Mouse (Mus musculus): ENCODE data around the gene Sox15. TPM values are rescaled to one million over a fixed set of nuclear protein-coding genes. Genes with fewer than 3 reads are reported as not detected.
A peak's percentile ranks its signal among the peaks of the same experiment; 100 is the strongest.
"Not testable (repeated sequence)": the region's sequence is repeated elsewhere in the genome, so short reads cannot be mapped to it uniquely, and the experiment has no call there.

The Sox15 gene
- polyA plus RNA-seq, 1 experiment: 0.24 TPM

- H3K27ac ChIP-seq (ENCODE audit: control insufficient read depth, insufficient read depth, low read length): no peak within 1 kb of the TSS
- no peak for DNase-seq
- H3K4me1 ChIP-seq (replicated peaks; ENCODE audit: control insufficient read depth, insufficient read depth, low read length): no peaks in the 10 kb centered on the region
- no peaks in the 10 kb centered on the region; the same call in 1 of the 2 replicates for H3K27me3 ChIP-seq (ENCODE audit: control insufficient read depth, insufficient read depth, low read length)
- WGBS: 30% methylated on average over 20 of the region's 20 CpGs
- H3K4me3 ChIP-seq (ENCODE audit: control insufficient read depth, insufficient read depth, low read length): peak within 1 kb of the TSS; percentile 9; the same call in 1 of the 2 replicates
- H3K36me3 ChIP-seq (ENCODE audit: control insufficient read depth, insufficient read depth, low read length): no peaks in the 10 kb centered on the region
- no peak for TF ChIP-seq POLR2A (IDR thresholded peaks at IDR 0.05; ENCODE audit: control insufficient read depth, extremely low read depth, insufficient read depth, low read length, poor library complexity)
- TF ChIP-seq CTCF (IDR thresholded peaks at IDR 0.05; ENCODE audit: borderline replicate concordance, control insufficient read depth, extremely low read depth, insufficient read depth, low read length, poor library complexity): no peak
Observed at GRCm38 (mm10) chr11:69621571-69622268, 33.4 kb upstream of the Sox15 start, which contains the start of gene Sat2. Gene Sat2 (plus strand): TSS chr11:69622024.

DNA sequence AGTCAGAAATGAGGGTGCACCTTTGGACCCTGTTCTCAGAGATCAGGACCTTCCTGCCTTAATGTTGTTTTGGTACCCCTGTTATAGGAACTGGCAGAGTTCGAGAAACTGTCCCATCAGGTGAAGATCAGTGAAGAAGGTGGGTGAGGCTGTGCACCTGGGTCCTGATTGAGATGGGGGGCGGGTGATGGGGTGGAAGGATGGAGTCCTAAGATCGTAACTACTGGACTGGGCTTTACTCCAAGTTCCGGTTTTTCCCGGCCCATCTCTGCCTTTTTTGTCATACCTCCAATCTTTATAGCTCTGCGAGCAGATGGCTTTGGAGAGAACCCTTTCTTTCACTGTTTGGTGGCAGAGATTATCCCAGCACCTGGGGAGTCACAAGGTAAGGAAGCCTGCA, 32.7 kb upstream of the Sox15 start:
- WGBS: 62% methylated on average over 6 of the region's 6 CpGs
- H3K4me1 ChIP-seq (replicated peaks; ENCODE audit: control insufficient read depth, insufficient read depth, low read length): no peaks in the 10 kb centered on the region
- DNase-seq: no peak
- TF ChIP-seq POLR2A (IDR thresholded peaks at IDR 0.05; ENCODE audit: control insufficient read depth, extremely low read depth, insufficient read depth, low read length, poor library complexity) (no peak), CTCF (IDR thresholded peaks at IDR 0.05; ENCODE audit: borderline replicate concordance, control insufficient read depth, extremely low read depth, insufficient read depth, low read length, poor library complexity) (no peak)
- no peaks in the 10 kb centered on the region; the same call in 1 of the 2 replicates for H3K27me3 ChIP-seq (ENCODE audit: control insufficient read depth, insufficient read depth, low read length)
- no peak overlapping the region for H3K4me3 ChIP-seq (ENCODE audit: control insufficient read depth, insufficient read depth, low read length)
- H3K36me3 ChIP-seq (ENCODE audit: control insufficient read depth, insufficient read depth, low read length): no peaks in the 10 kb centered on the region
- H3K27ac ChIP-seq (ENCODE audit: control insufficient read depth, insufficient read depth, low read length): no peak overlapping the region

DNA sequence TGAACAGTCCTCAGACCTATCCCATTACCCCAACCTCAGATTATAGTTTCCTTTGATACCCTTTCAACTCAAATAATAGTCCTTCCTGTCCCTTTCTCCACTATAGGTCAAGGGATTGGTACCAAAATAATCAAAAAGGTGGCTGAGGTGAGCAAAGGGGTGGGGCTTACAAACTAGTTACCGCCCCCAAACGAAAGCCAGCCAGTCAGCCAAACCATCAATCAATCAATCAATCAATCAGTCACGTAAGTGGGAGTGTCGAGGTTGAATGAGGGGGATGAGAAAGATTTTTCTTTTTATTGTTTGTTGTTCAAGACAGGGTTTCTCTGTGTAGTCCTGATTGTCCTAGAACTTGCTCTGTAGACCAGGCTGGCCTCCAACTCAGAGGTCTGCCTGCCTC, 32.1 kb upstream of the Sox15 start:
- 89% methylated on average over 4 of the region's 4 CpGs for WGBS
- Histone ChIP-seq H3K36me3 (ENCODE audit: control insufficient read depth, insufficient read depth, low read length) (no peaks in the 10 kb centered on the region), H3K4me1 (replicated peaks; ENCODE audit: control insufficient read depth, insufficient read depth, low read length) (no peaks in the 10 kb centered on the region), H3K4me3 (ENCODE audit: control insufficient read depth, insufficient read depth, low read length) (no peak overlapping the region), H3K27me3 (ENCODE audit: control insufficient read depth, insufficient read depth, low read length) (no peaks in the 10 kb centered on the region; the same call in 1 of the 2 replicates), H3K27ac (ENCODE audit: control insufficient read depth, insufficient read depth, low read length) (no peak overlapping the region)
- no peak for DNase-seq
- TF ChIP-seq CTCF (IDR thresholded peaks at IDR 0.05; ENCODE audit: borderline replicate concordance, control insufficient read depth, extremely low read depth, insufficient read depth, low read length, poor library complexity) (no peak), POLR2A (IDR thresholded peaks at IDR 0.05; ENCODE audit: control insufficient read depth, extremely low read depth, insufficient read depth, low read length, poor library complexity) (no peak)

DNA sequence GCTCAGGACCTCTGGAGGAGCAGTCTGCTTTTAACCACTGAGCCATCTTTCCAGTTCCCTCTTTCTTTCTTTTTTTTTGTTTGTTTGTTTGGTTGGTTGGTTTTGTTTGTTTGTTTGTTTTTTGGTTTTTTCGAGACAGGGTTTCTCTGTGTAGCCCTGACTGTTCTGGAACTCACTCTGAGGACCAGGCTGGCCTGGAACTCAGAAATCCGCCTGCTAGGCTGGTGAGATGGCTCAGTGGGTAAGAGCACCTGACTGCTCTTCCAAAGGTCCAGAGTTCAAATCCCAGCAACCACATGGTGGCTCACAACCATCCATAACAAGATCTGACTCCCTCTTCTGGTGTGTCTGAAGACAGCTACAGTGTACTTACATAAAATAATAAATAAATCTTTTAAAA, 30.8 kb upstream of the Sox15 start:
- DNase-seq; H3K27ac ChIP-seq (ENCODE audit: control insufficient read depth, insufficient read depth, low read length): not testable (repeated sequence)
- 87% methylated on average over 2 of the region's 2 CpGs for WGBS

GRCm38 (mm10) chr11:69628286-69628685, 26.8 kb upstream of the Sox15 start:
- Histone ChIP-seq H3K4me3 (ENCODE audit: control insufficient read depth, insufficient read depth, low read length) (no peak overlapping the region), H3K36me3 (ENCODE audit: control insufficient read depth, insufficient read depth, low read length) (no peaks in the 10 kb centered on the region), H3K27me3 (ENCODE audit: control insufficient read depth, insufficient read depth, low read length) (no peaks in the 10 kb centered on the region), H3K27ac (ENCODE audit: control insufficient read depth, insufficient read depth, low read length) (no peak overlapping the region), H3K4me1 (replicated peaks; ENCODE audit: control insufficient read depth, insufficient read depth, low read length) (no peaks in the 10 kb centered on the region)
- 45% methylated on average over 6 of the region's 6 CpGs for WGBS
- TF ChIP-seq POLR2A (IDR thresholded peaks at IDR 0.05; ENCODE audit: control insufficient read depth, extremely low read depth, insufficient read depth, low read length, poor library complexity): no peak
- peak; percentile 68; the same call in 1 of the 2 replicates for TF ChIP-seq CTCF (IDR thresholded peaks at IDR 0.05; ENCODE audit: borderline replicate concordance, control insufficient read depth, extremely low read depth, insufficient read depth, low read length, poor library complexity)
- DNase-seq: peak; percentile 68

More for the DNA sequence above, 30.8 kb upstream of the Sox15 start:
- not testable (repeated sequence) for H3K36me3 ChIP-seq (ENCODE audit: control insufficient read depth, insufficient read depth, low read length); H3K4me3 ChIP-seq (ENCODE audit: control insufficient read depth, insufficient read depth, low read length); H3K27me3 ChIP-seq (ENCODE audit: control insufficient read depth, insufficient read depth, low read length); H3K4me1 ChIP-seq (replicated peaks; ENCODE audit: control insufficient read depth, insufficient read depth, low read length)

- DNase-seq: no peak
- Histone ChIP-seq H3K4me1 (replicated peaks; ENCODE audit: control insufficient read depth, insufficient read depth, low read length) (peaks cover 2% of the 10 kb centered on the region), H3K4me3 (ENCODE audit: control insufficient read depth, insufficient read depth, low read length) (no peak overlapping the region), H3K27me3 (ENCODE audit: control insufficient read depth, insufficient read depth, low read length) (no peaks in the 10 kb centered on the region), H3K27ac (ENCODE audit: control insufficient read depth, insufficient read depth, low read length) (no peak overlapping the region), H3K36me3 (ENCODE audit: control insufficient read depth, insufficient read depth, low read length) (no peaks in the 10 kb centered on the region)
- WGBS: 71% methylated on average over 1 of the region's 1 CpGs
- no peak for TF ChIP-seq CTCF (IDR thresholded peaks at IDR 0.05; ENCODE audit: borderline replicate concordance, control insufficient read depth, extremely low read depth, insufficient read depth, low read length, poor library complexity)
- no peak for TF ChIP-seq POLR2A (IDR thresholded peaks at IDR 0.05; ENCODE audit: control insufficient read depth, extremely low read depth, insufficient read depth, low read length, poor library complexity)
Observed at GRCm38 (mm10) chr11:69629802-69630201, 25.3 kb upstream of the Sox15 start.
